Comparison of ENCODE assay signal across 8 mouse cellular contexts in genomic region chr4:105158651-105159530, GRCm38 (mm10). TPM values are rescaled to one million over a fixed set of nuclear protein-coding genes. Genes with fewer than 3 reads are reported as not detected.
DNase-seq lines count a peak whose midpoint lies in the region; TF ChIP-seq lines count a peak whose summit lies in the region.

No protein-coding gene starts in this region.

- H3ac ChIP-seq in myocyte (ENCODE audit: control insufficient read depth, insufficient read length): peak overlapping the region; percentile 38

- H3K4me3 ChIP-seq in cerebellum, adult 2 months (replicated peaks; ENCODE audit: insufficient read depth, low read depth, low read length): peak overlapping the region; percentile 62
- H3K4me3 ChIP-seq in heart, embryonic 10.5 days: peak overlapping the region; percentile 97
- peak overlapping the region; percentile 93 for H3K4me3 ChIP-seq in myocyte

- WGBS in cerebellum, adult 2 months: 19% methylated on average over 18 of the region's 18 CpGs
- 2% methylated on average over 18 of the region's 18 CpGs for WGBS in heart, embryonic 10.5 days

- intact Hi-C loops in left cerebral cortex, postnatal 25 days (cut with DNase I): loop anchor here (10.0 kb wide), 1 partner anchor 1216 kb away; no protein-coding TSS in a partner anchor

- no peak for TF ChIP-seq CTCF in cerebellum, adult 2 months (IDR thresholded peaks at IDR 0.05; ENCODE audit: borderline replicate concordance, insufficient read depth, low read depth, low read length)

- H3K4me2 ChIP-seq in myocyte (ENCODE audit: low read depth): peak overlapping the region; percentile 95

- no peak for DNase-seq in cerebellum, adult 2 months
- DNase-seq in cerebellum, adult 8-10 months: no peak
- peak; percentile 33 for DNase-seq in brain, adult 2 months (ENCODE audit: low read depth, low spot score)
- no peak for DNase-seq in heart, embryonic 10.5 days (ENCODE audit: low spot score)
- peak; percentile 38 to 52 for DNase-seq in kidney, postnatal 25 days
- DNase-seq in left cerebral cortex, postnatal 25 days (ENCODE audit: low spot score in 2 of 2): no peak
- no peak for DNase-seq in right cerebral cortex, adult 2 months (ENCODE audit: low spot score in 2 of 2)

- no peaks in the 10 kb centered on the region for H3K4me1 ChIP-seq in cerebellum, adult 2 months (ENCODE audit: control insufficient read depth, insufficient read depth, low read length)
- H3K4me1 ChIP-seq in heart, embryonic 10.5 days: peaks cover 16% of the 10 kb centered on the region

- 0 out of 2 replicates have a peak, but pooled peaks cover 10% of the 10 kb centered on the region for H3K36me3 ChIP-seq in heart, embryonic 10.5 days
- H3K36me3 ChIP-seq in myocyte (ENCODE audit: control insufficient read depth, insufficient read depth): no peaks in the 10 kb centered on the region

- no peak for TF ChIP-seq POLR2A in cerebellum, adult 2 months (IDR thresholded peaks at IDR 0.05; ENCODE audit: borderline replicate concordance, insufficient read depth, low read length)
- no peak for TF ChIP-seq POLR2A in myocyte (IDR thresholded peaks at IDR 0.05; ENCODE audit: insufficient read length, low read depth)

- H3K79me2 ChIP-seq in myocyte (ENCODE audit: control insufficient read depth, insufficient read depth): peaks cover 8% of the 10 kb centered on the region

- H3K9me3 ChIP-seq in heart, embryonic 10.5 days: no peaks in the 10 kb centered on the region

- H3K27me3 ChIP-seq in cerebellum, adult 2 months (ENCODE audit: control insufficient read depth, insufficient read depth, low read length): no peaks in the 10 kb centered on the region; the same call in 1 of the 2 replicates
- H3K27me3 ChIP-seq in heart, embryonic 10.5 days (ENCODE audit: insufficient read depth, poor library complexity, severe bottlenecking): peaks cover 3% of the 10 kb centered on the region; the same call in 1 of the 2 replicates
- H3K27me3 ChIP-seq in myocyte (ENCODE audit: control insufficient read depth, insufficient read depth, insufficient read length): no peaks in the 10 kb centered on the region

- no peak overlapping the region for H3K27ac ChIP-seq in cerebellum, adult 2 months (ENCODE audit: insufficient read depth, low read length)
- peak overlapping the region; percentile 93 for H3K27ac ChIP-seq in heart, embryonic 10.5 days

TF ChIP-seq in myocyte, 11 proteins besides CTCF, POLR2A, EP300 and RAD21:
- TF ChIP-seq MYOD1 (IDR thresholded peaks at IDR 0.05; ENCODE audit: control insufficient read depth in 1 of 3, insufficient read length in 2 of 3, low read depth in 2 of 3): no peak
- TF ChIP-seq CEBPB (IDR thresholded peaks at IDR 0.05; ENCODE audit: insufficient read depth, poor library complexity, severe bottlenecking): no peak
- no peak for TF ChIP-seq TCF3 (IDR thresholded peaks at IDR 0.05; ENCODE audit: insufficient read length, low read depth)
- no peak for TF ChIP-seq USF1 (IDR thresholded peaks at IDR 0.05; ENCODE audit: low read depth)
- no peak for TF ChIP-seq TCF12 (IDR thresholded peaks at IDR 0.05; ENCODE audit: insufficient read depth, poor library complexity, severe bottlenecking)
- no peak for TF ChIP-seq SRF (IDR thresholded peaks at IDR 0.05; ENCODE audit: control insufficient read depth, insufficient read length, low read depth)
- no peak for TF ChIP-seq REST (IDR thresholded peaks at IDR 0.05; ENCODE audit: insufficient read depth, insufficient read length)
- TF ChIP-seq MAX (IDR thresholded peaks at IDR 0.05; ENCODE audit: low read depth): no peak
- TF ChIP-seq MYOG (IDR thresholded peaks at IDR 0.05; ENCODE audit: control insufficient read depth in 1 of 3, insufficient read depth in 1 of 3, insufficient read length in 2 of 3, low read depth in 2 of 3): no peak
- no peak for TF ChIP-seq E2F4 (IDR thresholded peaks at IDR 0.05; ENCODE audit: insufficient read depth)
- TF ChIP-seq POLR2AphosphoS2 (IDR thresholded peaks at IDR 0.05; ENCODE audit: insufficient read length, low read depth): no peak

RNA-seq across cellular contexts. Expression of gene Plpp3, which starts 1.7 kb away (rescaled TPM):
- 158 and 170 TPM in 2 replicates for polyA plus RNA-seq in cerebellum, adult 2 months (2012; rRNA removed)
- polyA plus RNA-seq in heart, embryonic 10.5 days (2016; fragmentation: Nextera tagmentation; extraction: Ambion mirVana): 22.9 and 38.5 TPM in 2 replicates
- polyA plus RNA-seq in myocyte (2012; fragmentation: generic; extraction: Trizol): 12.7 TPM
- 100 to 1,000 TPM; 163 to 170 TPM for total RNA-seq in left cerebral cortex, postnatal 25 days (2021)

RNA-seq across cellular contexts. Expression of gene Prkaa2, which starts 49.2 kb away (rescaled TPM):
- 7.5 and 8.4 TPM in 2 replicates for polyA plus RNA-seq in cerebellum, adult 2 months (2012; rRNA removed)
- 21.2 and 40.2 TPM in 2 replicates for polyA plus RNA-seq in heart, embryonic 10.5 days (2016; fragmentation: Nextera tagmentation; extraction: Ambion mirVana)
- 2.2 TPM for polyA plus RNA-seq in myocyte (2012; fragmentation: generic; extraction: Trizol)
- 10 to 100 TPM; 31.0 to 31.6 TPM for total RNA-seq in left cerebral cortex, postnatal 25 days (2021)

Comparison
In these comparisons a context has a peak if more than half of its experiments do, and no peak if none do; other contexts are left out.
1. DNase-seq: peak in brain, adult 2 months (single experiment) and kidney, postnatal 25 days (2 of 2); none in cerebellum, adult 2 months (0 of 2), cerebellum, adult 8-10 months (single experiment), heart, embryonic 10.5 days (single experiment), left cerebral cortex, postnatal 25 days (0 of 2) and right cerebral cortex, adult 2 months (0 of 2).
2. Peak in every context shown above with its lines, with median percentiles within 50 percentile points of each other: H3K4me3 ChIP-seq.